Mouse (Mus musculus) cortical plate, adult 2 months (tissue): ENCODE results near the gene Ntn1.

Experiments
- CTCF ChIP-seq: fragments of 200-500 bp; IDR thresholded peaks from 2 replicates; pipeline ENCODE4 v1.5.1; 2011; ENCODE audit warnings: mild to moderate bottlenecking, control low read depth, low read length; ENCODE audit not compliant: insufficient read depth; ENCODE audit errors: extremely low read depth
- POLR2A ChIP-seq: fragments of 200-500 bp; IDR thresholded peaks from 2 replicates; pipeline ENCODE4 v1.6.1; 2011; ENCODE audit warnings: mild to moderate bottlenecking, low read length, control low read depth; ENCODE audit not compliant: insufficient read depth; ENCODE audit errors: extremely low read depth

- TF ChIP-seq CTCF (no peak), POLR2A (no peak)
These were observed 178.4 kb downstream of the Ntn1 start for GRCm38 (mm10) chr11:68222209-68222608.
